Mouse (Mus musculus) duodenum, adult 2 months (tissue): ENCODE data around the gene Ugt1a7c. TPM values are rescaled to one million over a fixed set of nuclear protein-coding genes. Genes with fewer than 3 reads are reported as not detected.

Source experiments
- polyA plus RNA-seq: library from polyadenylated mRNA; depleted of rRNA; stranded (reverse); fragments of >200 nt; gene quantifications from 2 replicates; pipeline ENCODE4 v1.2.3, GENCODE M21; 2012; ENCODE audit warnings: low replicate concordance; rRNA removed

Gene Ugt1a7c
- 104 and 175 TPM in 2 replicates for polyA plus RNA-seq

DNA sequence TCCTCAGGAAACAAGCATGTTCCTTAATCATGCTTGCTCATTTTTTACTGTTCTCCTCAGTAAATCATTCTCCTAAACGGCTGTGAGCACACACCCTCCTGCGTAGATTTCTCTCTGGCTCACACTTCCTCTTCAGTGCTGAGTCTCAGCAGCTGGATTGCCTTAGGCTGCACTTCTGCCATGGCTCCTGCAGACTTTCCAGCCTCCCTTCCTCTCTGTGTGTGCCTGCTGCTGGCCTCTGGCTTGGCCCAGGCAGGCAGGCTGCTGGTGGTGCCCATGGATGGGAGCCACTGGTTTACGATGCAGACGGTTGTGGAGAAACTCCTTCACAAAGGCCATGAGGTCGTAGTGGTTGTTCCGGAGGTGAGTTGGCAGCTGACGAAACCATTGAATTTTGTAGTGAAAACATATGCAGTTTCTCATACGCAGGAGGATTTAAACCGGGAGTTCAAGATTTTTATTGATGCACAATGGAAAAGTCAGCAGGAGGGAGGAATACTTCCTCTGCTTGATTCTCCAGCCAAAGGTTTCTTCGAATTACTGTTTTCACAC lies at the start of gene Ugt1a7c:
TSS of gene Ugt1a7c (plus strand) at position 122 of the 552 bp plus-strand sequence.

DNA sequence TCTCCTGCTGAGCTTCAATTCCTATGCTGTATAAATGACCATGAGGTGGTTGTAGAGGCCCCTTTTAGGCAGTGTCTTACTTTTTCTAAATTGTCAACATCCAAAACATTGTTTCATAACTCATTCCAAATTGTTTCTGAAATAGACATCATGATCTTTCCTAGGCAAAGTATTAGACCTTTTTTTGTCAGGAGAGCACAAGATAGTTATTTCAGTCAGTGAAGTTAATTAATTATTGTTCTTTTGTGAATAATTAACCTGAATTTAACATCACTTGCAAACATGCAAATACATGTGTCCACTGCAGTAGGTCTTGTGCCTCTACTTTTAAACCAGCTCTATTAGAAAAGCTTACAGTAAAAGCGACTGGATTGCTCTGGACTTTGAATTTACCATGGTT lies 39.8 kb upstream of the Ugt1a7c start, which contains the start of gene Ugt1a10:
TSS of gene Ugt1a10 (plus strand) at position 301 of the 400 bp plus-strand sequence.

DNA sequence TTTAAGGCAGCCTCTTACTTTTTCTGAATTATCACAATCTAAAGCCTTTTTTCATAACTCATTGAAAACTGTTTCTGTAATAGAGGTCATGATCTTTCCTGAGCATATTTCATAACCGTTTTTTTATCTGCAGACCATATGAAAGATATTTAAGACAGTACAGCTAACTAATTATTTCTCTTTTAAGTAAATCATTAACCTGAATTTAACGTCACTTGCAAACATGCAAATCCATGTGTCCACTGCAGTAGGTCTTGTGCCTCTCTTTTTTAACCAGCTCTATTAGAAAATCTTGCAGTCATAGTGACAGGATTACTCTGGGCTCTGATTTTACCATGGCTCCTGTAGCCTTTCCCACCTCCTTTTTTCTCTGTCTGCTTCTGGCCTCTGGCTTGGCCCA lies 24.4 kb upstream of the Ugt1a7c start, which contains the start of gene Ugt1a9:
TSS of gene Ugt1a9 (plus strand) at position 306 of the 400 bp plus-strand sequence.

DNA sequence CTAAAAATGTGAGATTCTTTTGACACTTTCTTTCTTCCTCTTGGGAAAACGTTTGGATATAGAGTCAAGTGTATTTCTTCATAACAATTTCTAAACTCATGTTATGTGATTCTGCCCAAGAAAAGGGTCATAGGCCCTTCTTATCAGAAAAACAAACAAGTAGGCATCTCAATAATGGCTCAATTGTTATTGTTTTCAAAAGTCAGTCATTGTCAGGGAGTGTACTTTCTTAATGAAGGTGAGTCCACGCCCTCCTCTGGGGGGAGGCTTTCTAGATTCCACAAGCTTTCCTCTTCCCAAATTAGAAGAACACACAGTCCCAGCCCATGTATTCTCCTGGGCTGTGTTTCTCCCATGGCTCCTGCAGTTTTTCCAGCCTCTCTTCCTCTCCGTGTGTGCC lies 7.3 kb upstream of the Ugt1a7c start, which contains the start of gene Ugt1a8:
TSS of gene Ugt1a8 (plus strand) at position 301 of the 400 bp plus-strand sequence.

DNA sequence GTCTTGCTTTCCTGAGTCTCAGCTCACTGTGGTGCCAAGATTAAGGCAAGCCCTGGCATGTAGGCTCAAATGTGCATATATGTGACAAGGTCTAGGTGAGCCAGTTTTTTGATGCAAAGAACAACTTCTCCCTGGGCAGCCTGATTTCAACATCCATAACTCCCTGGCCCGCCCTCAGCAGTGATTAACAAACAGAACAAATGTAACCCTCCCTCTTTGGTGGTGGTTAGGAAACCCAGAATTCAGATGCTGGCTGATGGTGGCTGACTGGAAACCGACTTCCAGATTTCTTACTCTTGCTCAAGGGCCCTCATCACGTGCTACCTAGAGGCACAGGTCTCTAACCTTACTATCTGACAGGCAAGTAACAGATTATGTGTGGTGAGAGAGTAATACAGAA lies 8.2 kb downstream of the Ugt1a7c start, which contains the start of gene Ugt1a6b:
TSS of gene Ugt1a6b (plus strand) at position 234 of the 400 bp plus-strand sequence.

DNA sequence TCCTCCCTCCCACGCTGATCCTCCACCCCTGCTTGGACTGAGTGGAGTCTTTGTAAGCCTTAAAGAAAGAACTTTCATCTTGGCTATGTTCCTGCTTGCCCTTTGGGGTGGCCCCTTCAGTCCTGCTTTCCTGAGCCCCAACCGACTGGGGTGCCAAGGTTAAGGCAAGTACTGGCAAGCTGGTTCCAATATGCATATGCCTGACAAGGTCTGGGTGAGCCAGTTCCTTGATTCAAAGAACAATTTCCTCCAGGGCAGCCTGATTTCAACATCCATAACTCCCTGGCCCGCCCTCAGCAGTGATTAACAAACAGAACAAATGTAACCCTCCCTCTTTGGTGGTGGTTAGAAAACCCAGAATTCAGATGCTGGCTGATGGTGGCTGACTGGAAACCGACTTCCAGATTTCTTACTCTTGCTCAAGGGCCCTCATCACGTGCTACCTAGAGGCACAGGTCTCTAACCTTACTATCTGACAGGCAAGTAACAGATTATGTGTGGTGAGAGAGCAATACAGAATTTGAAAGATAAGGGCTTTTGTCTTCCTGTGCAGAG lies 39.7 kb downstream of the Ugt1a7c start, which contains the start of gene Ugt1a6a:
TSS of gene Ugt1a6a (plus strand) at position 353 of the 555 bp plus-strand sequence.

DNA sequence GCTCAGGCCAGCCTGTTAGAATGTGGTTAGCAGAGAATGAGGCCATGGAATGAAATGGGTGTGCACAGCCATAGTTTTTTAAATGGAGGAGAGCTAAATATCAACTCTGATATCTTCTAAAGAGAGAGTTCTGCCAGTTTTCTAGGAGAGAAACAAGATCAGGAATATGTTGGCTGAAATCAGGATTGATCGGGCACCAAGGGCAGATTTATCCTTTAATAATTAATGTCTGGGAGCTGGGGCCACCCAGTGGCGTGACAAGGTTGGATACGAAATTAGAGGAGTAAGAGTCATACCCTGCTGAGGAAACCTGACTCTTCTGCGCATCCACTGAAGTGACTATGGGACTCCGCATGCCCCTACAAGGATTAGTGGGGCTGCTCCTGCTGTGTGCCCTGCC lies 70.8 kb downstream of the Ugt1a7c start, which contains the start of gene Ugt1a5:
TSS of gene Ugt1a5 (plus strand) at position 302 of the 400 bp plus-strand sequence.

DNA sequence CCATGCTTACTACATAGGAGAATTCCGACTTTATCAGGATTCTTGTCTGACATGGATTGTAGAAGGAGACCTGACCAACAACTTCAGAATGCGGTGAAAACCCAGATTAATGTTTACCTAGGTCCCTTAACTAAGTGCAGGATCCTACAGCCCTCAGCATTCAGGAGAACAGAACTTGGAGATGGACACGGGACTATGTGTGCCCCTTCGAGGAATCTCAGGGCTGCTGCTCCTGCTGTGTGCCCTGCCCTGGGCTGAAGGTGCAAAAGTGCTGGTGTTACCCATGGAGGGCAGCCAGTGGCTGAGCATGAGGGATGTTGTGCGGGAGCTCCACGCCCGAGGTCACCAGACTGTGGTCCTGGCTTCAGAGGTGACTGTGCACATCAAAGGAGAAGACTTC lies 105.6 kb downstream of the Ugt1a7c start, which contains the start of gene Ugt1a2:
TSS of gene Ugt1a2 (plus strand) at position 146 of the 400 bp plus-strand sequence.

DNA sequence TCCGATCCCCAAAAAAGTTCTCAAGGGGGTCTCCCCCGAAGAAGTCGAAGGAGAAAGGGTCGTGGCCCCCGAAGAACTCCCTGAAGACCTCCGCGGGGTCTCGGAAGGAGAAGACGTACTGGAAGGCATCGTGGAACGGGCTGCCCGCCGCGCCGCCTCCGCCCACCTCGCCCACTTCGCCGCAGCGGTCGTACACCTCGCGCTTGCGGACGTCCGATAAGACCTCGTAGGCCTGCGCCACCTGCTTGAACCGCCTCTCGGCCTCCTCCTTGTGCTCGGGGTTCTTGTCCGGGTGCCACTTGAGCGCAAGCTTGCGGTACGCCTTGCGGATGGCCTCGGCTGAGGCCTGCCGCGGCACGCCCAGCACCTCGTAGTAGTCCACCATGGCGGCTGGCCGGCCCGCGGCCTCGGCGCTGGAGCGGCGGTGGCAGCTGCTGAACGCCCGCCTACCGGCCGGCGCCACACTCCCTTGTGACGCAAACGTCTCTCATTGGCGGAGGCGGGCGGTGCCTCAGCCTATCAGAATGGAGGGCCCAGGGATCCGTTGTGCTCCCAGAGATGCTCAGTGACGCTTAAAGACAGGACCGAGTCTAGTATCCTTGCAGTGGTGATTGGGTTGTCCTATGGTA lies 110.5 kb downstream of the Ugt1a7c start, which contains the start of gene Dnajb3:
TSS of gene Dnajb3 (minus strand) at position 489 of the 629 bp plus-strand sequence.

DNA sequence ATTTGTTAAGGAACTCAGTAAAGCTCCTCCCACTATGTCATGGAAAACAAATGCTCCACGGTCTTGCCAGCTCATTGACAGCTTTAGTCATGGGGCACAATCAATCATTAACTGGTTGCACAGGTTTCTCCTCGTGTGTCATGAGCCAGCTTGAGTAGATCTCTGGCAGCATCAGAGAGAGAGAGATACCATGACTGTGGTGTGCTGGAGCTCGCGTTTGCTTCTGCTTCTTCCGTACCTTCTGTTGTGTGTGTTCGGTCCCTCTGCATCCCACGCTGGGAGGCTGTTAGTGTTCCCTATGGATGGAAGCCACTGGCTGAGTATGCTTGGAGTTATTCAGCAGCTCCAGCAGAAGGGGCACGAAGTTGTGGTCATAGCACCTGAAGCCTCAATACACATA lies 117.0 kb downstream of the Ugt1a7c start, which contains the start of gene Ugt1a1:
TSS of gene Ugt1a1 (plus strand) at position 148 of the 400 bp plus-strand sequence.

DNA sequence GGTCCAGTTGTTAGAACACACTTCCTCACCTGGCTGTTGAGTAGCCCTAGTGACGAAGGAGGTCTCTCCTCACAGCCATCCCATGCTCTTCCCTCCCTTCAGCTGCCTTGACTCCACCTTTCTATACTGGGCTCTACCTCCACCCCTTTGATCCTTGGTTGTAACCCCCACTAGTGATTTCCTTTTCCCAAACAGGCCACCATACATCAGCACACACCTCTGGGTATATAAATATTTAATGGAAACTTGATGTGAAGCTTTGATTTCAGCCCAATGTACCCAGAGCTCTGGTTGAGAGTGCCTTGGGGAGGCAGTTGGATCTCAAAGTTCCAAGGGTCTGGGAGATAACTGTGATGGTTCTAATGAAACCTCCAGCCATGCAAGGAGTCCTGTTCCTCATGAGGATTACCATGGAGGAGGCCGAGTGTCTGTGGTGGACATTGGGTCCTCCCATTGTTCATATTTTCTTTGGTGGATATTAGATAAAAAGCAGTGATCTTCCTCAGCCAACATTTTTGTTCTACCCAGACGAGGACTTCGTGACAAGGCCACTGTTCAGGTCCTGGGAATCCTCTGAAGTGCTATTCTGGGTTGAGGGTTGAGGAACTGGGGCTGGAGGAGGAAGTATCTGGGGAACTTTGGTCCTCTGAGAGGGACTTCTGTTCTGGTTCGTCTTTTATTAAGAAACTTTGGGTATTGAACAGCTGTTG lies 132.0 kb downstream of the Ugt1a7c start, which contains the start of gene Mroh2a:
TSS of gene Mroh2a (plus strand) at position 317 of the 710 bp plus-strand sequence.

Other genes with a start within 250 kb of the Ugt1a7c start
- gene Dgkd, start 241.8 kb upstream of the Ugt1a7c start, polyA plus RNA-seq = 24.4 and 36.8 TPM in 2 replicates
- gene Usp40, start 86.5 kb upstream of the Ugt1a7c start, polyA plus RNA-seq = 4.0 and 4.7 TPM in 2 replicates
- 0.25 TPM in 1 of 2 replicates, not detected in the other for gene Ugt1a10, start 39.7 kb upstream of the Ugt1a7c start, polyA plus RNA-seq
- 0.92 and 8.7 TPM in 2 replicates for gene Ugt1a9, start 24.3 kb upstream of the Ugt1a7c start, polyA plus RNA-seq
- not detected in 2 replicates for gene Ugt1a8, start 7.2 kb upstream of the Ugt1a7c start, polyA plus RNA-seq
- gene Ugt1a6b, start 8.2 kb downstream of the Ugt1a7c start, polyA plus RNA-seq = 1.3 and 3.3 TPM in 2 replicates
- gene Ugt1a6a, start 39.7 kb downstream of the Ugt1a7c start, polyA plus RNA-seq = 4.3 and 60.7 TPM in 2 replicates
- gene Ugt1a5, start 71.0 kb downstream of the Ugt1a7c start, polyA plus RNA-seq = 0.40 TPM in 1 of 2 replicates, not detected in the other
- gene Ugt1a2, start 105.5 kb downstream of the Ugt1a7c start, polyA plus RNA-seq = 0.14 and 0.18 TPM in 2 replicates
- 0.47 and 4.9 TPM in 2 replicates for gene Dnajb3, start 110.7 kb downstream of the Ugt1a7c start, polyA plus RNA-seq
- gene Ugt1a1, start 116.9 kb downstream of the Ugt1a7c start, polyA plus RNA-seq = 44.3 and 111 TPM in 2 replicates
- gene Mroh2a, start 131.9 kb downstream of the Ugt1a7c start, polyA plus RNA-seq = 0.20 and 0.60 TPM in 2 replicates
- gene Hjurp, start 182.6 kb downstream of the Ugt1a7c start, polyA plus RNA-seq = 22.2 and 37.6 TPM in 2 replicates
- not detected in 2 replicates for gene Trpm8, start 182.6 kb downstream of the Ugt1a7c start, polyA plus RNA-seq